Mouse (Mus musculus) cerebellum, adult 2 months (tissue): ENCODE results near the gene Eogt. TPM values are rescaled to one million over a fixed set of nuclear protein-coding genes. Genes with fewer than 3 reads are reported as not detected.

Experiments
- DNase-seq, 2 experiments: peaks; one replicate each; pipeline ENCODE4 v3.0.0; 2021
- H3K27ac ChIP-seq: fragments of 200-500 bp; 2 replicates; pipeline ENCODE4 v1.5.1; 2012; ENCODE audit warnings: low read length, control low read depth, inconsistent platforms; ENCODE audit not compliant: insufficient read depth
- H3K27me3 ChIP-seq: fragments of 200-500 bp; 2 replicates; pipeline ENCODE4 v1.6.1; 2012; ENCODE audit warnings: inconsistent platforms, mild to moderate bottlenecking, low read length, moderate library complexity; ENCODE audit not compliant: control insufficient read depth, insufficient read depth
- H3K4me1 ChIP-seq: fragments of 200-500 bp; 2 replicates; pipeline ENCODE4 v1.6.1; 2011; ENCODE audit warnings: low read length; ENCODE audit not compliant: control insufficient read depth, insufficient read depth
- H3K4me3 ChIP-seq: fragments of 200-500 bp; replicated peaks from 2 replicates; pipeline ENCODE3; 2011; ENCODE audit warnings: mild to moderate bottlenecking, low read depth, low read length, control low read depth; ENCODE audit not compliant: insufficient read depth
- CTCF ChIP-seq: fragments of 200-500 bp; IDR thresholded peaks from 2 replicates; pipeline ENCODE4 v1.5.1; 2011; ENCODE audit warnings: low read depth, mild to moderate bottlenecking, control low read depth, low read length, moderate library complexity, borderline replicate concordance; ENCODE audit not compliant: insufficient read depth
- POLR2A ChIP-seq: fragments of 200-500 bp; IDR thresholded peaks from 2 replicates; pipeline ENCODE4 v1.6.1; 2011; ENCODE audit warnings: low read length, control low read depth, borderline replicate concordance; ENCODE audit not compliant: insufficient read depth
- WGBS: fragments of 180-500 bp; shearing (Covaris S2); methylation state at CpG from one replicate; pipeline ENCODE4 v1.1.7; 2018; 5-methylcytosine and 5-hydroxymethylcytosine counted together
- polyA plus RNA-seq: library from polyadenylated mRNA; depleted of rRNA; stranded (reverse); fragments of >200 nt; gene quantifications from 2 replicates; pipeline ENCODE4 v1.2.3, GENCODE M21; 2012; rRNA removed

The Eogt gene
- polyA plus RNA-seq = 20.7 and 21.8 TPM in 2 replicates

GRCm38 (mm10) chr6:97148383-97149251, at the start of gene Eogt:
Gene Eogt (minus strand): TSS chr6:97149182.
- TF ChIP-seq POLR2A = peak; percentile 28; the same call in 1 of the 2 replicates
- peak; percentile 31; the same call in 1 of the 2 replicates for TF ChIP-seq CTCF
- H3K4me3 ChIP-seq = peak within 1 kb of the TSS; percentile 82
- WGBS = under 1% methylated on average over 56 of the region's 56 CpGs
- peak within 1 kb of the TSS; percentile 50 for H3K27ac ChIP-seq
- H3K27me3 ChIP-seq = no peaks in the 10 kb centered on the region
- DNase-seq = peak; percentile 79 to 82
- H3K4me1 ChIP-seq = no peaks in the 10 kb centered on the region

GRCm38 (mm10) chr6:97179367-97179828, 30.4 kb upstream of the Eogt start:
- DNase-seq = no peak
- H3K27me3 ChIP-seq = no peaks in the 10 kb centered on the region
- 7% methylated on average over 11 of the region's 11 CpGs for WGBS
- H3K4me1 ChIP-seq = no peaks in the 10 kb centered on the region
- TF ChIP-seq CTCF (no peak), POLR2A (no peak)
- peak overlapping the region; percentile 83 for H3K4me3 ChIP-seq
- H3K27ac ChIP-seq = peak overlapping the region; percentile 88

- TF ChIP-seq POLR2A (peak; percentile 86), CTCF (no peak)
- under 1% methylated on average over 80 of the region's 80 CpGs for WGBS
- H3K27me3 ChIP-seq = no peaks in the 10 kb centered on the region
These were observed 29.7 kb upstream of the Eogt start, which contains the start of gene Tmf1 for GRCm38 (mm10) chr6:97178491-97179366. Gene Tmf1 (minus strand): TSS chr6:97179122.

GRCm38 (mm10) chr6:97175716-97176115, 26.7 kb upstream of the Eogt start:
- 57% methylated on average over 11 of the region's 11 CpGs for WGBS
- no peak for TF ChIP-seq CTCF
- TF ChIP-seq POLR2A = no peak
- Histone ChIP-seq H3K27me3 (no peaks in the 10 kb centered on the region), H3K4me3 (no peak overlapping the region), H3K4me1 (no peaks in the 10 kb centered on the region), H3K27ac (no peak overlapping the region)
- no peak for DNase-seq

More at GRCm38 (mm10) chr6:97178491-97179366, 29.7 kb upstream of the Eogt start, which contains the start of gene Tmf1:
- Histone ChIP-seq H3K4me3 (peak within 1 kb of the TSS; percentile 83), H3K4me1 (no peaks in the 10 kb centered on the region), H3K27ac (peak within 1 kb of the TSS; percentile 88)
- peak; percentile 95 to 96 for DNase-seq

- Histone ChIP-seq H3K27ac (no peak overlapping the region), H3K4me3 (no peak overlapping the region)
- WGBS = 87% methylated on average over 6 of the region's 6 CpGs
These were observed 1.2 kb upstream of the Eogt start for GRCm38 (mm10) chr6:97150156-97150555.

GRCm38 (mm10) chr6:97149721-97150120, 739 bp upstream of the Eogt start:
- no peaks in the 10 kb centered on the region for H3K27me3 ChIP-seq
- 81% methylated on average over 2 of the region's 2 CpGs for WGBS
- no peaks in the 10 kb centered on the region for H3K4me1 ChIP-seq
- DNase-seq = no peak
- TF ChIP-seq POLR2A (no peak), CTCF (no peak)
- H3K27ac ChIP-seq = no peak overlapping the region
- H3K4me3 ChIP-seq = no peak overlapping the region

More at GRCm38 (mm10) chr6:97150156-97150555, 1.2 kb upstream of the Eogt start:
- Histone ChIP-seq H3K27me3 (no peaks in the 10 kb centered on the region), H3K4me1 (no peaks in the 10 kb centered on the region)
- TF ChIP-seq CTCF (no peak), POLR2A (no peak)
- no peak for DNase-seq

- Histone ChIP-seq H3K27ac (peak overlapping the region; percentile 50; the same call in 1 of the 2 replicates), H3K4me3 (peak overlapping the region; percentile 82), H3K4me1 (no peaks in the 10 kb centered on the region), H3K27me3 (no peaks in the 10 kb centered on the region)
- 4% methylated on average over 18 of the region's 18 CpGs for WGBS
- peak; percentile 39 to 56 for DNase-seq
- TF ChIP-seq POLR2A (no peak), CTCF (no peak)
These were observed 1.1 kb downstream of the Eogt start for GRCm38 (mm10) chr6:97147755-97148382.
